Mouse (Mus musculus) embryonic facial prominence, embryonic 15.5 days (tissue): ENCODE results near the gene Gcnt4. TPM values are rescaled to one million over a fixed set of nuclear protein-coding genes. Genes with fewer than 3 reads are reported as not detected.

ENCODE experiments used
- ATAC-seq: fragments of 200-750 bp; cut with Nextera tagmentation; 2 replicates; pipeline ENCODE4 v1.8.0; 2017; ENCODE audit warnings: low read depth, moderate TSS enrichment; ENCODE audit not compliant: insufficient number of reproducible peaks, low FRiP score, low TSS enrichment
- H3K27ac ChIP-seq: fragments of 300-500 bp; sonication (generic); replicated peaks from 2 replicates; pipeline ENCODE4 v1.5.1; 2015; ENCODE audit warnings: mild to moderate bottlenecking, inconsistent platforms
- H3K27me3 ChIP-seq: fragments of 300-500 bp; sonication (generic); 2 replicates; pipeline ENCODE4 v1.6.1; 2015; ENCODE audit warnings: inconsistent platforms
- H3K36me3 ChIP-seq: fragments of 300-500 bp; sonication (generic); 2 replicates; pipeline ENCODE4 v1.6.1; 2015; ENCODE audit warnings: mild to moderate bottlenecking, inconsistent platforms
- H3K4me1 ChIP-seq: fragments of 300-500 bp; sonication (generic); 2 replicates; pipeline ENCODE4 v1.6.1; 2015; ENCODE audit warnings: inconsistent platforms
- H3K4me2 ChIP-seq: fragments of 300-500 bp; sonication (generic); replicated peaks from 2 replicates; pipeline ENCODE4 v1.6.1; 2015; ENCODE audit warnings: mild to moderate bottlenecking, inconsistent platforms
- H3K4me3 ChIP-seq: fragments of 300-500 bp; sonication (generic); replicated peaks from 2 replicates; pipeline ENCODE4 v1.5.1; 2015; ENCODE audit warnings: mild to moderate bottlenecking, inconsistent platforms
- H3K9ac ChIP-seq: fragments of 300-500 bp; sonication (generic); 2 replicates; pipeline ENCODE4 v1.6.1; 2015; ENCODE audit warnings: inconsistent platforms
- H3K9me3 ChIP-seq: fragments of 300-500 bp; sonication (generic); replicated peaks from 2 replicates; pipeline ENCODE4 v1.6.1; 2016; ENCODE audit warnings: inconsistent platforms
- WGBS: fragments of 180-500 bp; shearing (Covaris S2); methylation state at CpG from one replicate; pipeline ENCODE4 v1.1.7; 2015; 5-methylcytosine and 5-hydroxymethylcytosine counted together
- polyA plus RNA-seq: library from polyadenylated mRNA; unstranded; fragments of >200 nt; fragmentation: Nextera tagmentation; extraction: Ambion mirVana; gene quantifications from 2 replicates; pipeline ENCODE4 v1.2.1, GENCODE M21; 2015

Gcnt4 gene
- polyA plus RNA-seq, 1 experiment from 2014 or later: 0.41 TPM

- Histone ChIP-seq H3K4me2 (no peak overlapping the region), H3K9ac (no peak overlapping the region), H3K4me3 (no peak overlapping the region), H3K36me3 (no peaks in the 10 kb centered on the region), H3K9me3 (no peaks in the 10 kb centered on the region), H3K27me3 (no peaks in the 10 kb centered on the region), H3K4me1 (no peaks in the 10 kb centered on the region), H3K27ac (no peak overlapping the region)
- WGBS: 67% methylated on average over 1 of the region's 1 CpGs
- ATAC-seq: no peak
Observed at GRCm38 (mm10) chr13:96997080-96997479, 72.6 kb downstream of the Gcnt4 start.

Other genes with a start within 250 kb of the Gcnt4 start
- not detected in 2 replicates for gene Ankrd31, start 176.4 kb upstream of the Gcnt4 start, polyA plus RNA-seq
- not detected in 2 replicates for gene 1700029F12Rik, start 109.7 kb downstream of the Gcnt4 start, polyA plus RNA-seq
- 1.3 TPM in 2 replicates for gene Fam169a, start 142.6 kb downstream of the Gcnt4 start, polyA plus RNA-seq
- gene Gm6169, start 174.5 kb downstream of the Gcnt4 start, polyA plus RNA-seq: 2.3 and 12.4 TPM in 2 replicates
- gene Gfm2, start 213.2 kb downstream of the Gcnt4 start, polyA plus RNA-seq: 25.3 and 26.2 TPM in 2 replicates
- gene Nsa2, start 213.2 kb downstream of the Gcnt4 start, polyA plus RNA-seq: 55.5 and 63.0 TPM in 2 replicates